Mouse (Mus musculus): ENCODE measurements around the gene Acsm3.
A peak's percentile ranks its signal among the peaks of the same experiment; 100 is the strongest.
"Not testable (repeated sequence)": the region's sequence is repeated elsewhere in the genome, so short reads cannot be mapped to it uniquely, and the experiment has no call there.

Acsm3 gene

DNA sequence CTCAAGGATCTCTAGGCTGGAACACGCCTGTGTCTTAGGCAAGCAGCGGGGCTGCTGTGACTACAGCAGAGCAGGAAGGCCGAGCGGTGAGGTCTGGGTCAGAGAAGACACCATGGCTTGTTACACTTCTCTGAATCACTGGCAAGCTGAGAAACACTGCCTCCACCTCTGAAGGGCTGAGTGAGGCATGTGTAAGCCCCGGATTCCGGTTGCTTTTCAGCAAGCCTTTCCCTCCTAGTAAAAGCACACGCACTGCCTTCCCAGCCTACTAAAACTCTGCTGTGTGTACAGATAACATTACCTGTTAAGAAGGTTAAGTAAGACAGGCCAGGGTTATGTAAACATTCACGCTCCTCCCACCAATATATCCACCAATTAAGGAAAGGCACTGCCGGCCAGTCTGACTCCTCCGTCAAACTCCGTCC, at the start of gene Acsm3:
Gene Acsm3 (plus strand): TSS at position 397 of the 425 bp plus-strand sequence.
- no peak for DNase-seq (ENCODE audit: low read depth in 2 of 2, low spot score in 2 of 2)

DNA sequence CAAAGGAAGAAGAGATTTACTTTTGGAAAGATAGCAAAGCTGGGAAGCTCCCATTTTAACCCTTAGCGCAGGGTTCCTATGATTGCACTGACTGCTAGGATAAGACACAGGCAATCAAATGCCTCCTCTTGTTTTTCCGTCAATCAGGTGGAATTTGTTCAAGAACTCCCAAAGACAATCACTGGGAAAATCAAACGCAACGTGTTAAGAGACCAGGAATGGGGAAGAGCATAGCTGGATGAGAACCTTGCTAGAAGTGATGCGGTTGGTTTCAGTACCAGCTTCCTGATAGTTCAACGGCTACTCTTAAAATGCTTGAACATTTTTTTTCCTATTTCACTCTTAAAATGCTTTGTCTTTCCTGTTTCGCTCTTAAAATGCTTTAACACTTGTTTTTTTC, 46.6 kb upstream of the Acsm3 start:
- no peak for DNase-seq (ENCODE audit: low read depth in 2 of 2, low spot score in 2 of 2)

DNA sequence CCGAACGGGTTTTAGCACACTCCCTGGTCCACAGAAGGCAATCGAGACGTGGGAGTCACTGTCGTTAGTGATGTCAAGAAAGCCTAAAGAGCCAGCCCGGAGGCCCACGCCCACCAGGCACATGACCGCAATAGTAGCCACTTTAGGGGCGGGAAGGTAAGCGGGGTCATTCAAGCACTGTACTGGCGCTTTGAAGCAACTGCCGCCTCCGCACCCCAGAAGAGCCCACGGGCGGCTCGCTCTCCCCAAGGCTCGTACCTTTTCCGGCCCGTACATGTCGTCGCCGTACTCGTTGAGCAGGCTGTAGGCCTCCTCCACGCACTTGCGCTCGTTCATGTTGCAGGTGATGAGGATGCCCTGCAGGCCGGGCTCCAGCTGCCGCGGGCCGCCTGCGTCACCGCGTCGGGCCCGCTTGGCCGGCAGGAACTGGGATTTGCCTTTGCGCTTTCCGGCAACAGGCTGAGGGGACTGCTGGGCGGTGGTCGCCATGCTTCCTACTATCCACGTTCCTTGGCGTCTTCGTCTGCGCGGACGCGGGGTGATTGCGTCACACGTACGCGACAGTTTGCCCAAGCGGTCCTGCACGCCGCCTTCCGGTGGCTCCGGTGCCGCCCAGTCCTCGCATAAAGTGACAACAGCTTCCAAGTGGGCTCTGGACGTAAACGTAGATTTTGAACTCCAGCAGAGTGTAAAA, 40.3 kb upstream of the Acsm3 start, which contains the start of gene Thumpd1:
Gene Thumpd1 (minus strand): TSS at position 546 of the 694 bp plus-strand sequence.
- peak; percentile 86 to 91 for DNase-seq (ENCODE audit: low read depth in 2 of 2, low spot score in 2 of 2)

DNA sequence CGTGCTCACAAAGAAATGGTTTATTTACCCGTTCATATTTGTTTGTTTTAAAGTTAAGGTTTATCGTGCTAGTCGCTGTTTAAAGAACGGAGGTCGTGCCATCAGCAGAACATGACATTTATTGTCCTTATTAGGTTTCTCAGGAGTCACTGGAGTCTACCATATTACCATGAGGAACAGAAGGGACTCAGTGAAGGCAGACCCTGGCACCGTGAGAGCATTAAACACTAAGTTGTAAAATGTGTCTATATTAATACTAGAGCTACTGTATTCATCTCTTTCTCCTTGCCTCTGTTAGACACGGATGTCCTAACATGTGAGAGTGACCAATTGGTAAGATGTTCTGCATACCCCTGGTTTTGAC, 39.8 kb upstream of the Acsm3 start:
- no peak for DNase-seq (ENCODE audit: low read depth in 2 of 2, low spot score in 2 of 2)

DNA sequence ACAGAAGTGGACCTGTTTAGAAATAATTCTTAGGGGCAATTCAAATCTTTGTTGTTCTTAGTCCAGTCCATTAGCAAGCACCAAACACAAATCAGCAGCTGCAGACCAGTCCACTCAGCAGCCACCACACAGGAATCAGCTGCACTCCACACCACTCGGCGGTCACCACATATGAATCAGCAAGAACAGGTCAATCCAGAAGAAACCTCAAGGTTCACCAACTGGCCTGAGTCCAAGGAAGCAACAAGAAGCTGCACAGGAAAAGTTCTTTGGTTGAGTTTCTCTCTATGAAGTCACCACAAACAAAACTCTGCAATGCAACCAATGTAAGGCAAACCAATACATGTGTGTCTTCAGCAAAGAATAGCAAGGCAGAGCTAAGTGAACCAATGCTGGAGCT, 33.1 kb upstream of the Acsm3 start:
- DNase-seq (ENCODE audit: low read depth in 2 of 2, low spot score in 2 of 2): no peak

DNA sequence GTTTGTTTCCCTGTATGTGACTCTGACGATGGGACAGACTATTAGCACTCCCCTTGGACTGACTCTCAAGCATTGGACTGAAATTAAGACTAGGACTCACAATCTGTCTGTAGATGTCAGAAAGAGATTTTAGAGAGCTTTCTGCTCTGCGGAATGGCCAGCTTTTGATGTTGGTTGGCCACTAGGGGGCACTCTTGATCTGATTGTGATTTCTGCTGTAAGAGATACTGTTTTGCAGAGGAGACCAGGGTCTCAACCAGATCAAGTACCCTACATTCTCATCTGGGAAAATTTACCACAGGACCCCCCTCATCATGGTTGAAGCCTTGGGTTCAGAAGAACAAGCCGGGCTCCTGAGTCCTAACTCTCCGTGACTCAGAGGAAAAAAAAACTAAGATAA, 29.5 kb upstream of the Acsm3 start:
- not testable (repeated sequence) for DNase-seq (ENCODE audit: low read depth in 2 of 2, low spot score in 2 of 2)

DNA sequence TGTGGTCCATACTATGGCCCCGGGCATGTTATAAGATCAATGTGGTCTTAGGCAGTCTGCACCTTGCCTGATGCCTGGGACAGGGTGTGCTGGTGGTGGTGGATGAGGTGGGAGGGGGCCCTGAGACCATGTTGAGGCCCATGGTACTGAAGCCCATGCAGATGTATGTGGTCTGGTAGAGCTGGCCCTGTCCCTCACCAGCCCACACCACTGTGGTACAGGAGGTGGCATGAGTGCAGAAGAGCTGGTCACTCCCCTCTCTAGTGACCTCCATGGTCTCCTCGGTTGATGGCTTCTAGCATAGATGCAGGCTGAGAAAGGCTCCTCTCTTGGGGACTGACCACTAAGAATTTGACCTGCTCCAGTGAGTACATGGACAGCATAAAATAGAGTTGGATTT, 21.8 kb upstream of the Acsm3 start:
- DNase-seq (ENCODE audit: low read depth in 2 of 2, low spot score in 2 of 2): no peak

DNA sequence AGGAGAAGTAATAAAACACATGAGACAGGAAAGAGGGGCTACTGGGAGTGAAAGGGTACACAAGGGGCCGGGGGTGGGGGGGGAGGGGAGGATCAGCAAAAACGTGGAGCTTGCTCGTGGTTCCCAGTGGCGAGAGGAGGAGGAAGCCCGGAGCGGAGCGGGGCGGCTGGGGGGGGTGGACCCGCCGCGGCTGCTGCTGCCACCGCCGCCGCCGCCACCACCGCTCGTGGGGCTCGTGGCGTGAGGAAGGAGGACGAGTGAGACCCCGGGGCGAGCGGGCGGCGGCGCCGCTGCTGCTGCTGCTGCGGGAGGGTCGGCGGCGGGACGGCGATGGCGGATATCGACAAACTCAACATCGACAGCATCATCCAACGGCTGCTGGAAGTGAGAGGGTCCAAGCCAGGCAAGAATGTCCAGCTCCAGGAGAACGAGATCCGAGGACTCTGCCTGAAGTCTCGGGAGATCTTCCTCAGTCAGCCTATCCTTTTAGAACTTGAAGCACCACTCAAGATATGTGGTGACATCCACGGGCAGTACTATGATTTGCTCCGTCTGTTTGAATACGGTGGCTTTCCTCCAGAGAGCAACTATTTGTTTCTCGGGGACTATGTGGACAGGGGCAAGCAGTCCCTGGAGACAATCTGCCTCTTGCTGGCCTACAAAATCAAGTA, 20.8 kb upstream of the Acsm3 start:
- not testable (repeated sequence) for DNase-seq (ENCODE audit: low read depth in 2 of 2, low spot score in 2 of 2)

DNA sequence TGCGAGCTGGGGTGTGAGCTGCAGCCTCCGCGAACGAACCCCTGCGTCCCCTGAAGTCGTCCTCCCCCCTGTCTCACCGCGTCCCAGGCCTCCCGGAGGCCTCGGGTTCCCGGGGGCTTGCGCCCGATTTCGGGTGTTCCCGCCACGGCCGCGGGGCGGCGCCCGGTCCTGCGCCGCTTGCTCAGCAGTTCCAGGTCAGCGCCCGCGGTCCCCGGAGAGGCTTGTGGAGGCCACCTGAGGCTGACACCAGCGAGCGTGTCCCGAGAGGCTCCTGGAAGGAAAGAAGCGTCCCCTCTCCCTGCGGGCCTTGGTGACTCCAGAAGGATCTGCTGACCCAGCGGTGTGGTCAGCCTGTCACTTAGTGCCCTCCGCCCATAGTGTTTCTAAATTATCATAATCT, 16.4 kb upstream of the Acsm3 start:
- no peak for DNase-seq (ENCODE audit: low read depth in 2 of 2, low spot score in 2 of 2)

DNA sequence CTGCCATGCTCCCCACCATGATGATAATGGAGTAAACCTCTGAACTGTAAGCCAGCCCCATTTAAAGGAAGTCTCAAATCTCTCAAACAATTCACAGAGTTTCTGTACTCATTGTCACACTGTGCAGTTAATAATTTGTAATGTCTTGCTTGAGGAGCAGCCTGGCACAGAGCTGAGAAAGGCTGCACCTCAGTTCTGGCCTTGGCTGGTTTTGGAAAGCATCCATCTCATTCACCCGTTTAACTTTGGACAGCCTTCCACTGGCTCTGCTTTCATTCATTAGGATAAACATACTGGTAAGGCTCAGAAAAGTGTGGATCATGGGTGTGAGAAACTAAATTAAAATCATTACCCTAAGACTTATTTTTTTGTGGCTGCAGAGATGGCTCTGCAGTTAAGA, 14.9 kb upstream of the Acsm3 start:
- no peak for DNase-seq (ENCODE audit: low read depth in 2 of 2, low spot score in 2 of 2)

DNA sequence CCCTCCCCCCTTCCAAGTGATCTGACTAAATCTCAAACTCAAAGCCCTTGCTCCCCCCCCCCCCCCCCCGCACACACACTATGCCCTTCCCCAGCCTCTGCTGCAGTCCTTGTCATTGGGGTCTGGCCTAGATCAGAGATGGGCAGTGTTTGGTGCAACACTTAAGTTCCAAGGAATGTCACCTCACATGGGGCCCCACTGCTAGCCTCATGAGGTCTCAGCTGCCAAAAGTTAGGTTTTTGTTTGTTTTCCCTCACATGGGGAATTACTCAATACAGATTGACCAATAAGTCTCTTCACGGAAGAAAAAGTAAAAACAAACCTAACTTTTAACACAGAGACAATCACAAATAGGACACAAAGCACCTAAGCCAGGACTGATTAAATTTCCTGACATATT, 12.0 kb upstream of the Acsm3 start:
- no peak for DNase-seq (ENCODE audit: low read depth in 2 of 2, low spot score in 2 of 2)

DNA sequence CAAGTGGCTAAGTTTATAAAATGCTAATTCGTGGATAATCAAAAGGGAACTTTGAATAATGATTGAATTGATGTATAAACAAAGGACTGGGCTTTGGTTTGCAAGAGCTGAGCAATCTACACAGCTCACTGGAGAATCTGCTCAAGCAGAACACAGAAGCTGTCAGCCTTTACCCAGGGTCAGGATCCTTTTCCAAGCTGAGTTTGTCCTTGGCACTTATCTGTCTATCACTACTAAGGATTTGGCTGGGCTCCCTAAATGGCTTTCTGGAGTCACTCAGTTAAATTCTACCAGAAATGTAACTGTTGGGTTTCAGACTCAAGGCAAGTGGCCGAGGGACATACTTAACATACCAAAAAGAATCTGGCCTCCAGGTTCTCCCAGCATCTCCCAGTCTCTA, 10.8 kb upstream of the Acsm3 start:
- no peak for DNase-seq (ENCODE audit: low read depth in 2 of 2, low spot score in 2 of 2)

DNA sequence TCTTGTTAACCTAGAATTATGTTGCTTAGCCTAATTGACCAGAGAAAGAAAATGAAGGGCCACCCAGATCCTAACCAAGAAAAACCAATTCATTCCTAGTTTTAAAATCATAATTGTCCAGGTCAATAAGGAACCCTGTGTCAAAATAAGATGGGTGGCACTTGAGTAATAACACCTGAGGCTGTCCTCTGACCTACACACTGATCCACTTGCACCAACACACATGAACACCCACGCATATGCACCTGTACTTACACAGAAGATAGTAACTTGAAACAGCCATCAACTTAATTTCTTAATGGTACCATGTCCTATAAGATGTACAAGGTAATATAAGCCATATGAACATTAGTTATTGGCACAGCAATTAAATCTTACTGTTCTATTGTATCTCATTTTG, 7.0 kb upstream of the Acsm3 start:
- no peak for DNase-seq (ENCODE audit: low read depth in 2 of 2, low spot score in 2 of 2)

DNA sequence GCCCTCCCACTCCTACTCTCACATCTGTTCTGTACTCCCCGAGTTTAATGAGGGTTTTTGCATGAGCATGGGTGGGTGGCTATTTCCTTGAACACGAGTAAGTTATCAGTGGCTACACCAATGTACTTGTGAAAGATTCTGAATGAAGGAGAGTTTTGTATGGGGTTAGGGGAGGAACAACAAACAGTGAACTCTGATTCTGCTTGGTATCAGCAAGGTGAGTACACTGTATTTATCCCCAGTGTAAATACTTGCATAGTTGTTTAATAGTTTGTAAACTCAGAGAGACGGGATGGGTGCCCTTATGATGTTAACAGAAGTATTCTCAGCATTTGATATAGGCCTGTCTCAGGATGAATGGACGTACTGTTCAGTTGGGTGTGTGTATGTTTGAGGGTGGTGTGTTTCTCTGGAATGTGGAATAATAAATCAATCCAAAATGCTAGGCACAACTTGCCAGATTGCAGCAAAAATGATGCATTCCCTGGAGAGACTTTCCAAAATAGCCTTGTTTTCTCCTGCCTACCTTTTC, 1.5 kb downstream of the Acsm3 start:
- DNase-seq (ENCODE audit: low read depth in 2 of 2, low spot score in 2 of 2): no peak

DNA sequence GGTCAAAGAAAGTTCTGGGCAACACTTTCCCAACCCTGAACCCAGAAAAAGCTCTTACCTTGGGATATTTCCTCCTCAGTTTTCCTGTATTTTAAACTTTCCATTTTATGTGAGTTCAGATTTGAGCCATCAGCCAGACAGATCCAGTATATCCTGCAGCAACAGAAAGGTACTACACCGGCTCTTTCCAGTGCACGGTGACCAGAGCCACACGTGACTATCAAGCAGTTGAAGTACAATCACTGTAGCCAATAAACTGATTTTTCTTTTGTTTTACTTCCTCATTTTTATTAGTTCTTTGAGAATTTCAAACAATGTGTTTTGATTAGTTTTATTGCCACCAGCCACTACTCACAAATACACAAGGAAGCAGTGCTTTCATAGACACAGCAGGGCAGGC, 3.7 kb downstream of the Acsm3 start:
- no peak for DNase-seq (ENCODE audit: low read depth in 2 of 2, low spot score in 2 of 2)

DNA sequence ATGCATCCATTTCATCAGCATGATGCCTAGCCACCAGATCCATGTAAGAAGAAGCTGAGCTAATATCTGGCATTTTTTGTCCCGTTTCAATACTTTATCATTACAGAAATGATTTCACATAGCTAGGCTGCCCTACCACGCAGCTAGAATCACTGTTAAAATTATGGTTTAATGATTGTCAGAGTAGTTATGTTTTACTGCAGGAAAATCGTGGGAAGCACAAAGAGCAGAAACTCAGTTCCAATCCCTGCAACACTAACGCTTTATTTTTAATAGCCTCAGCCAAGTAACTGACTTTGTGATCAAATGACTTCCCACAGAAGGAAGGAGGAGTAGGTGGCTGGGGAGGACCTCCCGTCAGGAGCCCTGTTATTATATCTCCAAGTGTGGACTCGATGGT, 6.3 kb downstream of the Acsm3 start:
- DNase-seq (ENCODE audit: low read depth in 2 of 2, low spot score in 2 of 2): no peak

DNA sequence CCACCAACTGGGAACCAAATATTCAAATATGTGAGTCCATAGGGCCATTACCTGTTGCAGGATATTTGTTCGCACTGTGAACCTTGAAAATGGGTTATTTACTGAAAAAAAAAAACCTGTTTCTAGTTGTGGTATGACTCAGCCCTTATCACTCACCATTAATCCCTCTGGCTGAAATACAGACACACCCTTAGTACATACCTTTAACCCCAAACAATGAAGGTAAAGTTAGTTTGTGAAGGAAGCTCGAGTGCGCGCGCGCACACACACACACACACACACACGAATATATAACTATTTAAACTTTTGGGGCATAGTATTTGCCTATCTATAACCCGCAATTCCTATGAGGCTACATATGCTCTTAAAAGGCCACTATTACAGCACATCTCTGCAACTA, 9.2 kb downstream of the Acsm3 start:
- DNase-seq (ENCODE audit: low read depth in 2 of 2, low spot score in 2 of 2): no peak

DNA sequence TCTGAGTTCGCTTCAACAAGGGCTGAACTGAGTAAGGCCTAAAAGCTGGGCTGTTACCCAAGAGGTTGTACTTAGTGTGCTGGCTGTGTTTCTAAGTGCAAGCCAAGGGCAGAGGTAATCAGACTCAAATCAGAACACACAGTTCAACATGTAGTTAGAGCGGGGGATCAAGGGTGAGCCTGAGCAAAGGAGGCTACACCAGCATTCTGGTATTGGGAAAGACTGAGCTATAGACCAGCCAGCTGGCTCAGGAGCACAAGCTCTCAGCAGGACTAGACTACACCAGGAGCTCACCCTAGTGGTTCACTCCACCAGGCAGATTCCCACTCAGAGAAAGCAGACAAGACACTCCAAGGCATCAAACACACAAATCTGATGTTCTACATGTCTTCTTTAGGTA, 22.7 kb downstream of the Acsm3 start:
- DNase-seq (ENCODE audit: low read depth in 2 of 2, low spot score in 2 of 2): no peak

DNA sequence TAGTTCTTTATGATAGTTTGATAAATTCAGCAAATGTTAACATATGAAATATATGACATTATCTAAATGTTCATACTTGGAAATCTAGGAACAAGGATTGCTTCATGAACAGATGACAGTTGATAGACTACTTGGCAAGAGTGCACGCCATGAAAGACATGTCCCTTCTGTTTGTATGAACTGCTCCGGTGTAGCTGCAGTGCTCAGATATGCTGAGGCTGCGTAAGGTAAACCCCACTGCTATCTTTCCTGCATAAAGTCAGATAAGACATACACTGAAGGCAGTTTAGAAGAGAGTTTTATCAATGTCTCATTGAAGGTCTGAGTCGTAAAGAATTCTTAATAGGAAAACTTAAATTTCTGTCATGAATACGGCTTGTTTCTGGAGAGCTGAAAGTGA, 24.2 kb downstream of the Acsm3 start:
- no peak for DNase-seq (ENCODE audit: low read depth in 2 of 2, low spot score in 2 of 2)

DNA sequence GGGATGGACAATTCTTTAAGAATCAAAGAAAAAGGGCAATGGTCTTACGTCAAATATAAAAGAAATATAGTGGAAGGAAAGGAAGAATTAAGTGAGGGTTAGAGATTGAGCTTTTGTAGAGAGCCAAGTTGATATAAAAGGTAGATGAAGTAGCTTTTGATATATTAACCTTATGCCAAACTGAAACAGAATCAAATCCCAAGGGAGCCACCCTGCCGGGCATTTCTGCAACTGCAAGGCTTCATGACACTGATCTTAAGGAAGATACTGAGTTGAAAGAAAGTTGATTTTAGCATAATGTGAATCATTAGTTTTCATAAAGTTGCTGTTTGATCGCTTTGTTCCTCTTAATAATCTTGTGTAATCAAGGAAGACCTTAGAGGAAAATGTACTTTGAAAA, 28.3 kb downstream of the Acsm3 start:
- DNase-seq (ENCODE audit: low read depth in 2 of 2, low spot score in 2 of 2): no peak

DNA sequence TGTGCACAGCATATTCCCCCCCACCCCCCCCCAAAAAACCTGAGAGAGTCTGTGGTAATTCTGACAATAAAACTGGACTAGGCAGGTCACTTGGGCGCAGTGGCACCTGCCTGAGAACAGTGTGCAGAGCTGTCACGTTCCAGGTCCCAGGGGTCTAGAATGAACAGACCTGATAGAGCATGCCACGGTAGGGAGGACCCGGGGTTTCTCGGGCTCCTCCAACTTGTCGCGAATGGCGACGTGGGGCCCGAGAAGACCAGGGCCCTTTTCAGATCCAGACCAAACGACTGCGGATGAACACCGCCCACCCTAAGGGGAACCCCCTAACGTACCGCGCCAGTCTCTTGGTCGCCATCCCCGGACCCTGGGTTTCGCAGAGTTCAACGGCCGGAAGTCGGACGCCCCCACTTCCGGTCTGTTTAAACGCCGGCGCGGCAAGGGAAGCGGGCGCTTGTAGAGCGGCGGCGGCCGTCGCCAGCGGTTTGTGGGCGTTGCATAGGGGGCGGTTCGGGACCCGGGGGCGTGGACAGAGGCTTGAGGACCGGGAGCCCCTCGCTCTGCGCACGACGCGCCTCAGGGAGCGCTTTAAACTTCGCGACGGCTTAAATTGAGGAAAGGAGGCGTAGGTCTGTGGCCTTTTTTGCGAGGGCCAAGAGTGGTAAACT, 33.0 kb downstream of the Acsm3 start, which contains the start of the genes Rexo5 and Eri2:
Gene Rexo5 (plus strand): TSS at position 421 of the 665 bp plus-strand sequence.
Gene Eri2 (minus strand): TSS at position 473 of the 665 bp plus-strand sequence.
- DNase-seq (ENCODE audit: low read depth in 2 of 2, low spot score in 2 of 2): peak; percentile 77 to 84

DNA sequence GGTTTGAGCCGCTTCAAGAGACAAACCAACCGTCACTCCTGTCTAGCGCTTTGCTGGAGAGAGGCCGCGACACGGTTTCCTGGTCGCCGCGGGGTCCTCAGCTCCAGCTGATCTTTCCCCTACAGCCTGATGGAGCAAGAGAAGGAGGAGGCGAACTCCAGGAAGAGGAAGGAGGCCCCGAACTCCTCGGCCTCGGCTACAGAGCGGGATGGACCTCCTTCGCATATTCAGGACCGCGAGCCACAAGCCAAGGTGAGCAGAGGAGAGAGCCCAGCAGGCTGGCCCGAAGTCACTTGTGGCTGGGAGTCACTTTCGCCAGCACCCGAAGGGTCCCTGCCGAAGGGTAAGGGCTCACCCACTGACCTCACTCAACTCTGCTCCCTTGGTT, 33.5 kb downstream of the Acsm3 start:
- DNase-seq (ENCODE audit: low read depth in 2 of 2, low spot score in 2 of 2): no peak

All from CD8-positive naive resting alpha-beta T cell, adult 2 months (primary cell).